Mouse (Mus musculus) forebrain, embryonic 11.5 days (tissue): ENCODE measurements at regions not wholly inside any gene's neighbourhood (a gene's known extent, or its start where the extent isn't known, plus 50 kb on each side); places are given as distances from the start of the nearest gene placed in this dataset.

Experiments
- ATAC-seq: fragments of 200-750 bp; cut with Nextera tagmentation; replicated peaks from 2 replicates; pipeline ENCODE4 v1.8.0; 2017; ENCODE audit warnings: moderate TSS enrichment; ENCODE audit not compliant: low FRiP score
- DNase-seq: peaks from one replicate; pipeline ENCODE4 v3.0.0-alpha.2; 2017; ENCODE audit warnings: low spot score
- H3K27ac ChIP-seq: fragments of 300-500 bp; sonication (generic); 2 replicates; pipeline ENCODE4 v1.5.1; 2014; ENCODE audit warnings: low read depth, low read length
- H3K27me3 ChIP-seq: fragments of 300-500 bp; sonication (generic); 2 replicates; pipeline ENCODE4 v1.6.1; 2014; ENCODE audit warnings: mild to moderate bottlenecking, low read length, mixed read lengths; ENCODE audit not compliant: control insufficient read depth, insufficient read depth
- H3K36me3 ChIP-seq: fragments of 300-500 bp; sonication (generic); 2 replicates; pipeline ENCODE4 v1.6.1; 2014; ENCODE audit warnings: mild to moderate bottlenecking, low read length, moderate library complexity, mixed read lengths; ENCODE audit not compliant: control insufficient read depth, insufficient read depth
- H3K4me1 ChIP-seq: fragments of 300-500 bp; sonication (generic); replicated peaks from 2 replicates; pipeline ENCODE4 v1.6.1; 2014; ENCODE audit warnings: low read length, mixed read lengths; ENCODE audit not compliant: control insufficient read depth, insufficient read depth
- H3K4me2 ChIP-seq: fragments of 300-500 bp; sonication (generic); 2 replicates; pipeline ENCODE4 v1.6.1; 2014; ENCODE audit warnings: low read depth, mild to moderate bottlenecking, low read length, moderate library complexity, mixed read lengths; ENCODE audit not compliant: severe bottlenecking
- H3K4me3 ChIP-seq: fragments of 300-500 bp; sonication (generic); 2 replicates; pipeline ENCODE4 v1.5.1; 2014; ENCODE audit warnings: low read depth, low read length
- H3K9ac ChIP-seq: fragments of 300-500 bp; sonication (generic); 2 replicates; pipeline ENCODE4 v1.6.1; 2014; ENCODE audit warnings: low read length
- H3K9me3 ChIP-seq: fragments of 300-500 bp; sonication (generic); 2 replicates; pipeline ENCODE4 v1.6.1; 2016; ENCODE audit warnings: low read length, mixed read lengths; ENCODE audit not compliant: control insufficient read depth
- WGBS: fragments of 180-500 bp; shearing (Covaris S2); extraction: QIAGEN DNeasy Blood & Tissue Kit; methylation state at CpG from one replicate; pipeline ENCODE4 v1.1.7; 2014; 5-methylcytosine and 5-hydroxymethylcytosine counted together

DNA sequence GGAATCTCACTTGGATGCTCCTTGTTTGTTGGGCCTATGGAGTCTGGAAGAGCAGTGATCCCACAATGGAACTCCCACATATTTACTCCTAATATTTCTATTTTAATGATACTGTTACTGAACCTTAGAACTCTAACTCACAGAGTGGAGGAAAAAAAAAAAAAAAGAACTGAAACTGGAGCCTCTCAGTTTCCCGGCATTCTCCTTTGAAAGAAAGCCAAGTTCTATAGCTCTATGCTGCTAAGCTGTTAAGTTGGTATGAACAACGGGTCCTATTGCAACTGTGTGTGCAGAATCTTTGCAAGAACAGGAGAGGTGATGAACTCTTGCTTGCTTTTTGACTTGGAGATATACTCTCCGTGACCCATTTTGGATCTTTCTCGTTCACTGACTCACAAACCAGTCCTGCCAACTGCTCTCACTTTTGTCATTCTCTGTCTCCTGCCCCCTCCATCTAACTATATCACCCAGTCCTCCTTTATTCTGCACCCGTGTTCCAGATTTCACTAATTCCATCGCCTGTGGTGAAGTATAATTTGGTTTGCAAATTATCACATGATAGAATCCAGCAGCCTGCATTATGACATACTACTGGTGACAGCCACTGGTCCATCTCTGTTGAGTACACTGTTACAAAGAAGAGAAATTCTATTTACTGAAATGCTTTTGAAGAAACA, 92.6 kb upstream of the Ctsc start:
- Histone ChIP-seq H3K4me3 (no peak overlapping the region), H3K9ac (no peak overlapping the region), H3K27ac (no peak overlapping the region), H3K4me2 (no peak overlapping the region), H3K9me3 (no peaks in the 10 kb centered on the region), H3K27me3 (no peaks in the 10 kb centered on the region), H3K4me1 (no peaks in the 10 kb centered on the region), H3K36me3 (no peaks in the 10 kb centered on the region)
- DNase-seq (no peak), ATAC-seq (no peak)
- WGBS = 83% methylated on average over 6 of the region's 6 CpGs

DNA sequence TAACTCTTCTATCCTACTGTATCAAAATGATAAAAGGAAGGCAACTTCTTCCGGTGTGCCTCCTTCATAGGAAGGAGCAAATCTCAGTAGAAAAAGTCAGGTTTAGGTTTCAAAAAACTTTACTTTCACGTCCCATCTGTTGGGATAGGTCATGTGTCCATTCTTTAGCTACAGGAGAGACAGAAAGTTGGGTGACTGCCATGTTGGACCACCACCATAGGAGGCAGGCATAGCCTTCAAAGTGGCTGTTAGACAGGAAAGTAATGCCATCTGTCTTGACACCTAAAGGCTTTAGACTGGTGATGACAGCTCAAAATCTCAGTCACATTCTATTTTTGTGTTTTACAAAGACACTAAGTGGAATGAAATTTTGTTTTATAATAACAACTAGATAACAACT, 90.3 kb upstream of the Ctsc start:
- no peaks in the 10 kb centered on the region for H3K27me3 ChIP-seq
- no peaks in the 10 kb centered on the region for H3K36me3 ChIP-seq
- H3K4me3 ChIP-seq = no peak overlapping the region
- H3K4me1 ChIP-seq = no peaks in the 10 kb centered on the region
- no peaks in the 10 kb centered on the region for H3K9me3 ChIP-seq
- H3K4me2 ChIP-seq = no peak overlapping the region
- no peak overlapping the region for H3K9ac ChIP-seq
- DNase-seq (no peak), ATAC-seq (no peak)
- WGBS = 87% methylated on average over 2 of the region's 2 CpGs
- H3K27ac ChIP-seq = no peak overlapping the region

DNA sequence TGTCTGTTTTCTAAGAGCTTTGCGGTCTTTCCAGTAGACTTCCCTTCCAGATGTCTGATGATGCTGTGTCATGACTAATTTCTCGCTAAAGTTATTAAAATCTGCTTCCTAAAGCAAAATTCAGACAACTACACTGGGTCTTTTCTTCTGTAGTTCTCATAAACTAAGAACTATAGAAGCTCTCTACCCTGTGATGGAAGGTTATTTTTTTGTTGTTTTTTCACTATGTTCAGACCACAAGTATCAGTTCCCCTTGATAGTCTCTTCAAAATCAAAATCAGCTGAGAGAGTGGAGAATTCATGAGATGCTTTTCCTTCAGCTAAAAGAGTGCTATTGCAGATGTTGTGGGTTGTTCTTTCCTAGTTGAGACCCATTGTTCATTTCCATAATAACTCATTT, 85.1 kb upstream of the Ctsc start:
- no peaks in the 10 kb centered on the region for H3K4me1 ChIP-seq
- H3K27me3 ChIP-seq = no peaks in the 10 kb centered on the region
- ATAC-seq (no peak), DNase-seq (no peak)
- no peaks in the 10 kb centered on the region for H3K36me3 ChIP-seq
- no peak overlapping the region for H3K9ac ChIP-seq
- H3K27ac ChIP-seq = no peak overlapping the region
- H3K9me3 ChIP-seq = no peaks in the 10 kb centered on the region
- no peak overlapping the region for H3K4me3 ChIP-seq
- WGBS = 94% methylated on average over 2 of the region's 2 CpGs
- H3K4me2 ChIP-seq = no peak overlapping the region

DNA sequence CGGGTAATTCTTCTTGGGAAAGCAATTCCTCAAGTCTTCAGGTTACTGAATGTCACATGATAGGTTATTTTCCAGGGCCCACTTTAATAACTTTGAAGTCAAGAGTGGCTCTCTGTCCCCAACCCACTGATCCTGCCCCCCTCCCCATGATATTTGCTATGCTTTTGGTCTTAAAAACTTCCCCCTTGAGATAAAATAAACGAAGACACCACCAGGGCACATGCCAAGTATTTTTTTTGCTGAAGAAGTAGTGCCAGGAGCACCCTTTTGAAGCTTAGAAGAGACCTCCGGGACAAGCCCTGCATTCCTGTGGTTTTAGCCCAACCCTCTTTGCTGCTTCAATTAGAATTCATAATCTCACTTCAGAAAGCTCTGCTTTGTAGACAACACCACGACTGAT, 78.8 kb upstream of the Ctsc start:
- H3K4me2 ChIP-seq = no peak overlapping the region
- H3K4me1 ChIP-seq = no peaks in the 10 kb centered on the region
- no peaks in the 10 kb centered on the region for H3K36me3 ChIP-seq
- ATAC-seq = no peak
- no peak overlapping the region for H3K9ac ChIP-seq
- DNase-seq = no peak
- no peak overlapping the region for H3K27ac ChIP-seq
- 60% methylated on average over 4 of the region's 4 CpGs for WGBS
- H3K27me3 ChIP-seq = no peaks in the 10 kb centered on the region
- no peaks in the 10 kb centered on the region for H3K9me3 ChIP-seq
- H3K4me3 ChIP-seq = no peak overlapping the region

DNA sequence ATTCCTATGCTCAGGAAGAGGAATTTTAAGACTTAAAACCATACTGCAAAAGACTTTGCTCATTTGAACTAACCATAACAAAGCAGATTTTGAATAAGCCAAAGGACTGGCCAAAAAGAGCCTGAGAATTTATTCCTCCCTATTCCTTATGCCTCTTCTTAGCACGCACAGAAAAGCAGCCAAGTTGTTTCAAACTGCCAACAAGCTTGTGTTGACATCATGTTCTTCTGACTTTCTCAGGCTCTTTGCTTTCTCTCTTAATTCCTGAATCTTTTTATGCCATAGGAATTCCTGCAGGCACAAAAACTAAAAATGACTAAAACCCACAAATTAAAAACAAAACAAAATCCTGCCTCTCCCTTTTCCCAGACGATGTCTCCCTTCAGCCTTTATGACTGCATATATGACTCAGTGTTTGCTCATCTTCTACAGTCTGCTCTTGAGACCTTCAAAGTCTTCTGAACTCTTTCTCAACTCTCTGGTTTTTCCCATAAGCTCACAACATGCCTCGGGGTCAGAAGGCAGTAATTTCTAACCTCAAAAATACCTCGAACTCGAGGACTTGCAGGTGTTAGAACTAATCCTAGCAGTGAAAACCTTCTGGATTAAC, 77.9 kb upstream of the Ctsc start:
- Histone ChIP-seq H3K27me3 (no peaks in the 10 kb centered on the region), H3K36me3 (no peaks in the 10 kb centered on the region), H3K9ac (no peak overlapping the region), H3K4me2 (no peak overlapping the region), H3K27ac (no peak overlapping the region), H3K4me1 (no peaks in the 10 kb centered on the region), H3K4me3 (no peak overlapping the region), H3K9me3 (no peaks in the 10 kb centered on the region)
- ATAC-seq = no peak
- DNase-seq = no peak
- WGBS = 86% methylated on average over 5 of the region's 5 CpGs

DNA sequence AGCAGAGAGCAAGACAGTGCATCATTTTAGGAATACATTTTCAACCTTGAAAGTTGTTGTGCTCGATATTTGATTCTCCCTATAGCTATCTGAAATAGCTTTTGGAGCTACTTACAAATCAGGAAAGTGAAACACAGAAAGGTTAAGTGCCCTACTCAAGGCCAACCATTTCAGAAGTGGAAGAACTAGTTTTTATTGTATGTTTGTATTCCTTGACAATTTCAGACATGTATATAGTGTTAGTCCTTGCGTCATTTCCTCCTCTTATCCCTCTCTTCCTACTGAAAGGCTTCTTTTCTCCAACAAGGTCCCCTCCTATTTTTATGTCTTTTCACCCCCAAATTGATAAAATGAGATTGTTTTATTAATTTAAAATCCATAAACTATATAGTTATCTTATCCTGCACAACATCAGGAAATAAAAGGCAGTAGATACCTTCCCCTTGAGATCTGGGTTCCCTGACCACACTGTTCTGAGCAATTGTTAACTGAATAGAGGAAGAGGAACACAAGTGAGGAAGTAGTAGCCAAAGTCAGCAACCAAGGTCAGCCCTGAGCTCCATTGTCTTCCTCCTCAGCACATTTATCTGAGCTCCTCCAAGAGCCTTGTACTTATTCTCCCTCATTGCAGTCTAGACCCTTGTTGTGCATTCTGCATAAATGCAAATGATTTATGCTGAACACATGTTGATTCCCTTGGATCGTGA, 76.1 kb upstream of the Ctsc start:
- no peaks in the 10 kb centered on the region for H3K36me3 ChIP-seq
- H3K4me1 ChIP-seq = no peaks in the 10 kb centered on the region; the same call in 1 of the 2 replicates
- H3K9ac ChIP-seq = no peak overlapping the region
- ATAC-seq (no peak), DNase-seq (no peak)
- no peaks in the 10 kb centered on the region for H3K9me3 ChIP-seq
- no peak overlapping the region for H3K27ac ChIP-seq
- no peaks in the 10 kb centered on the region for H3K27me3 ChIP-seq
- 89% methylated on average over 3 of the region's 3 CpGs for WGBS
- H3K4me3 ChIP-seq = no peak overlapping the region
- H3K4me2 ChIP-seq = no peak overlapping the region

DNA sequence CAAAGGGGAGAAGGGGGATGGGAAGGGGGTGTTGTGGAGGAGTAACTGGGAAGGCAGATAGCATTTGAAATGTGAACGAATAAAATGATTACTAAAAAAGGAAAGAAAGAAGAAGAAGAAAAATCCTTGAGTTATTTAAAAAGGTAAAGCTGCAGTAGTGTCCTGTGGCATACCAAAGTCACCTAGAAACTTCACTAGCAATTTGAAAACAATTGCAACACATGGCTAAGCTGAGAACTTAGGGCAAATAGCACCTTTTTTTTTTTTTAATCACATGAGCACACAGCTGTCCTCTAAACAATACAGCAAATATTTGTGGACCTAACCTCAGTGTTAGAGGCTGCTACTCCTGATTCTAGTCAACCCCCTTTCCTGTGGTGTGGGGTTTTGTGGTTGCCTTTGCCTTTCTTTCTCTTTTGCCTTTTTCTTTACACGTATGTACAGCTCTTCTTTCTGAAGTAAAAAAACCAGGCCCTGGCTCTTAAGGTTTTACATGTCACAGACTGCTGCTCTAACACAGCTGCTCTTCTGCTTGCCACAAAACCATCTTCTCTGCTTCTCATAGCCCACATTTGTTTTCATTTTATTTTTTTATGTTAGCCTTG, 71.6 kb upstream of the Ctsc start:
- 41% methylated on average over 2 of the region's 2 CpGs for WGBS
- no peaks in the 10 kb centered on the region for H3K9me3 ChIP-seq
- H3K27me3 ChIP-seq = no peaks in the 10 kb centered on the region
- ATAC-seq = peak; percentile 26; the same call in 1 of the 2 replicates
- no peak overlapping the region for H3K9ac ChIP-seq
- DNase-seq = no peak
- peak overlapping the region; percentile 41; the same call in 1 of the 2 replicates for H3K27ac ChIP-seq
- no peaks in the 10 kb centered on the region for H3K36me3 ChIP-seq
- no peak overlapping the region for H3K4me2 ChIP-seq
- H3K4me1 ChIP-seq = peaks cover 2% of the 10 kb centered on the region; the same call in 1 of the 2 replicates
- no peak overlapping the region for H3K4me3 ChIP-seq

DNA sequence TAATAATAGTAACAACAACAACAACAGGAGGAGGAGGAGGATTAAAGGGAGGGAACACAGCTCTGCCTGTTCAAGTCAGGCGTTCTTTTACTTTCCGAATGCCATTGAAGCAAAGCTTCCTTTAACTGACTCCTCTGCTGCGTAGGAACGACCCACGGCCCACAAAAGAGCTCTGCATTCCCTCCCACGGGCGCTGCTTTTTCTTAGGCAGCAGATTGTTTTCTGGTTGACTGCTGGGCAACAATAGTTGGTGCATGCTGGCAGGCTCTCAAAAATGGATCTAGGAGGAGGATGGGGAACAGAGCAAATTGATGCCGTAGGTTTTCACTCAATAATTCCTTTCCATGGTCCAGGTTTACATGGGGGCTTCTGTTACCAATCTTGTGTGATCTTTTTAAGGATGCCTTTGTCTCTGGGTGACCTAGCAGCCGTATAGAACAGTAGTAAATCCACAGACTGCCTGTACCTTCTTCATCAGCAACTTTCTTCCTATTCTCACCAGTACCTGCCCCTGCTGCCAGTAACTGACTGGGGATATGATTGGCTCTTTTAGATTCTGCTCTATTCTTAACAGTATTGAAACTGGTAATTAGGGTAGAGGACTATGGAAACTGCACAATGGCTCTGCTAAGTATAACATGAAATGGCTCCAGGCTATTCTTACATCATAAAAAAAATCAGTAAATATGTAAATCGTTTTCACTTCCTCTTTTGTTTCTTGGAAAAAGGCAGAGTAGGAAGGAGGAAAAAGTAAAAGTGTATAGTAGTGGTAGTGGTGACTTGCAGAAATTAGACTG, 70.8 kb upstream of the Ctsc start:
- H3K27me3 ChIP-seq = no peaks in the 10 kb centered on the region
- H3K27ac ChIP-seq = peak overlapping the region; percentile 70
- no peaks in the 10 kb centered on the region for H3K9me3 ChIP-seq
- ATAC-seq (peak; percentile 91), DNase-seq (peak; percentile 77)
- H3K9ac ChIP-seq = no peak overlapping the region
- no peak overlapping the region for H3K4me3 ChIP-seq
- 10% methylated on average over 10 of the region's 10 CpGs for WGBS
- H3K4me2 ChIP-seq = peak overlapping the region; percentile 6; the same call in 1 of the 2 replicates
- H3K4me1 ChIP-seq = peaks cover 2% of the 10 kb centered on the region; the same call in 1 of the 2 replicates
- no peaks in the 10 kb centered on the region for H3K36me3 ChIP-seq
